8 mouse cellular contexts compared by ENCODE assay signal in genomic region chr9:106788812-106789321, GRCm38 (mm10). TPM values are rescaled to one million over a fixed set of nuclear protein-coding genes. Genes with fewer than 3 reads are reported as not detected.
DNase-seq lines count a peak whose midpoint lies in the region; ATAC-seq lines count a peak whose summit lies in the region.

Gene Rad54l2, minus strand, starts transcription at chr9:106789194.

- DNase-seq in adipocyte (ENCODE audit: low spot score) = peak; percentile 79
- peak; percentile 83 for DNase-seq in embryo, embryonic 10 days (ENCODE audit: low spot score)
- peak; percentile 87 for DNase-seq in gastrocnemius, postnatal 10 days
- DNase-seq in induced T-regulatory cell, adult 2 months (ENCODE audit: low read depth) = peak; percentile 88
- peak; percentile 56 to 75 for DNase-seq in left cerebral cortex, adult 8-10 months (ENCODE audit: low spot score in 2 of 2)
- DNase-seq in right cerebral cortex, adult 18-20 months = peak; percentile 86
- DNase-seq in urinary bladder, adult 2 months (ENCODE audit: low spot score) = peak; percentile 84

- peak; percentile 96 for ATAC-seq in megakaryocyte, adult 5-6 weeks (ENCODE audit: poor library complexity, severe bottlenecking)

RNA-seq across cellular contexts. Expression of gene Rad54l2, which starts in this region (rescaled TPM):
- total RNA-seq in gastrocnemius, postnatal 10 days (2021) = 10 to 100 TPM in 1 of 2 experiments, 1 to 10 TPM in 1; 8.5 to 11.5 TPM
- total RNA-seq in left cerebral cortex, adult 8-10 months (2022) = 10 to 100 TPM; 15.9 to 17.9 (median 17.0) TPM
- 5.5 and 6.5 TPM in 2 replicates for total RNA-seq in megakaryocyte, adult 5-6 weeks (2015)
- 6.3 and 14.4 TPM in 2 replicates for total RNA-seq in megakaryocyte, adult 5-6 weeks (2017)
- polyA plus RNA-seq in urinary bladder, adult 2 months (2012; rRNA removed) = 4.3 and 6.8 TPM in 2 replicates

Comparison
In these comparisons a context has a peak if more than half of its experiments do, and no peak if none do; other contexts are left out.
1. Peak in every context shown above with its lines: DNase-seq and ATAC-seq.